Mouse (Mus musculus) lung, postnatal 10 days (tissue): Measurements from ENCODE around the gene Ebi3.
A peak's percentile ranks its signal among the peaks of the same experiment; 100 is the strongest.

Experiments used
- DNase-seq: peaks from one replicate; pipeline ENCODE4 v3.0.0; 2021

The Ebi3 gene

GRCm38 (mm10) chr17:55958918-55959728 lies 6.7 kb downstream of the Ebi3 start, which contains the start of gene Yju2:
Yju2 (plus strand) TSS chr17:55959099.
- peak; percentile 96 for DNase-seq

DNA sequence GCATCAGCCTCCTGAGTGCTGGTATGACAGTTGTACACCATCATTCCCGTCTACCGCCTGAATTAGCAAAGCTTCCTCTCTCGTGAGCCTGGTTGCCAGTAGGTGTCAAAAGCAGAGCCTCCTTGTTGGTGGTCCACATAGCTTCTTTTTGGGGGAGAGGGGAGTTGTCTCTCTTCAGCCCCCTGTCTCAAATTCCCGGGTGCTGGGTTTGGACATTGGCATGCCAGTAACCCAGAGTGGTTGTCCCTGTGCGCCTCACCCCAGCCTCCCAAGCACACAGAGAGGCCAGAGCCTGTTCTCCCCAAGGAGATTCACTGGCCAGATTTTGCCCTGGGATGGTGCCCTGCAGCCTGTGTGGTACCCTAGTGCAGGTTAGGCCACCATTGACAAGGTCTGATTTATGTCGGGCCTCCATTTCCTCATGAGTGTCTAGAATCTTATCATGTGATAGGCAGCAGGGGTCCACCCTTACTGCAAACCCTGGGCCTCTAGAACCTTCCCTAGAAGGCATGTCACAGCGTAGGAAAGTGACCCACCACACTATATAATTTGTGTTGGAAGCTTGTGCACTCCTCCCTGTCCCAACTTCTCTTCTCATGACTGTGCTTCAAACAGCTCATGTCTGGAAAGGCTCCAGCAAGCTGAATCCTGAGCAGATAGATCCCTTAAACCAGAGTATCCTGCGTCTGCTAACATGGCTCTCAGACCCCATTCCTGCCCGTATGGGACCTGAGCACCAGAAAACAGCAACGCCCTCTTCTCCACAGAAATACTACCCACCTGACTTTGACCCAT lies 7.7 kb downstream of the Ebi3 start:
- peak; percentile 3 for DNase-seq

- no peak for DNase-seq
Observed at GRCm38 (mm10) chr17:55960791-55961190, 8.4 kb downstream of the Ebi3 start.

GRCm38 (mm10) chr17:55961631-55962030 lies 9.2 kb downstream of the Ebi3 start:
- DNase-seq = no peak

DNA sequence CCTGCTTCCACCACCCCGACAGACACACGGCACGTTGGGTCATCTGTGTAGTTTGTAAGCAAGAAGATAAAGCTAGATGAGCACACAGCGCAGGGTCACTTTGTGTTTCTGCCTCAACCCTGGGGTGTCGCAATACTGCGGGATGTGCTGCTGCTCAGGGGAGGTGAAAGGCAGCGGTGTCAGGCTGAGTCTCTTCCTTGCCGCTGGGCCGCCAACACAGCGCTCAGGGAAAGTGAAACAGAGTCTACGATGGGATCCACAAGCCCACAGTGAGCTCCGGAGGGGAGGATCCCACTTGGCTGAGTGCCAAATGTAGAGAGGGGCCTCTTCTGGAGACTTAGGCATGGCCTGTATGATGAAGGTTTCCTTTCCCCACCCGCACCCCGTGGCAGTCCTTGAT lies 10.7 kb downstream of the Ebi3 start:
- DNase-seq = no peak

DNA sequence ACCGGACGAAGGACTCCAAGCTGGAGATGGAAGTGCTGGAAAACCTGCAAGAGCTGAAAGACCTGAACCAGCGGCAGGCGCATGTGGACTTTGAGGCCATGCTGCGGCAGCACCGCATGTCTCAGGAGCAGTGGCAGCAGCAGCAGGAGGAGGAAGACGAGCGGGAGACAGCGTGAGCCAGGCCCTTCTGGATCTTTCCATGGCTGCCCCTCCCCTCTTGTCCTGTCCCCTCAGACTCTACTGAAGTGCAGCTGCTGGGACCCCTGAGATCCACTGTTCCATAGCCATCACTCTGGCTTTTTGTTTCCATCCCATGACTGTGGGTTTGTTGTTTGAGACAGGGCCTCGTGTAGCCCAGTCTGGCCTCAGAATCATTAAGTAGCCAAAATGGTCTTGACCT lies 12.1 kb downstream of the Ebi3 start:
- DNase-seq = no peak

DNA sequence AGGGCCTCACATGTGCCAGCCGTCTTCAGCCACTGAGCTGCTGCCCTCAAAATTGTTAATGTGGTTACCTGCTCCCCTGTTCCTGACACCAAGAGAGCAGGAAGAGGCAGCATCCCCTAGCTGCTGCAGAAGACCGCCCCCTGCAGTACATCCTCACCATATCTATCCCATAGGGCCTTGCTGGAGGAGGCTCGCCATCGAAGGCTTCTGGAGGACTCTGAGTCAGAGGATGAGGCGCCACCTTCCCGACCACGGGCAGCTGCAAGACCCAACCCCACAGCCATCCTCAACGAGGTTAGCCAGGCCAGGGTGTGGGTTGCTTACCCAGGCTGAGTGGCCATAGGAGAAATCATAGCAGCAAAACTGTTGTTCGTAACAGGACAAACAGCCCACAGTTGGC lies 12.6 kb downstream of the Ebi3 start:
- no peak for DNase-seq

DNA sequence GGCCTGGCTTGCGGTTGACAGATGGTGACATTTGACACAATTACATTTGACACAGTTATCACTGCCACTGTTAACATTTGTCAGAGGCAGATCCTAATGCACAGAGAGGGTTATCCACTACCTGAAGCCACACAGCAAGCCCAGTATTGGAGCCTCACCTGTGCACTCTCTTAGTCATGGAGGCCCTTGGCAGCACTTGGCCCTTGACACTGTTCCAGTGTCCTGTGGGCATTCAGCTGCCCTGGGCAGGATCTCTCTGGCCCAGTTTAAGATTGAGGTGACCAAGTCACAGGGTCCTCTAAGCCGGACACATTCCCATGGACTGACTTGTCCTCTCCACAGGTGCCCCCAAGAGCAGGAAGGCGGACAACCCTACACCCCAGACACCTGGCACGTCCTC lies 14.7 kb downstream of the Ebi3 start:
- DNase-seq = no peak

DNA sequence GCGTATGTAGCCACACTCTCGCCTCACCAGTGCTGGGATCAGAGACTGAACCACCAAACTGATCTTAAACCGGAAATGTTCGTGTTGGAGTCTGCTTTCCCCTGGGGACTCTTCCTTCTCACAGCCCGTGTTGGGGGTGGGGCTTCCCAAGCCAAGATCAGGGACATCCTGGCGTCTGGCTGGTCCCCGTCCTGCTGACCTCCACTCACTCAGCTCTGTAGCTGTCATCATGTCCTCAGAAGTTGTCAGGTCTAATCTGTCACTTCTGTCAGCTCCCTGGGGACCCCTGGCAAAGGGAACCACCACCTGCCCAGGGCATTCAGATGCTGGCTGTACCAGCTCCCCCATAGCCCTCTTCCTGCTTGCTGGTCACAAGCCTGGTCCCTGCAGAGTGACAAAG lies 15.8 kb downstream of the Ebi3 start:
- DNase-seq = peak; percentile 55

DNA sequence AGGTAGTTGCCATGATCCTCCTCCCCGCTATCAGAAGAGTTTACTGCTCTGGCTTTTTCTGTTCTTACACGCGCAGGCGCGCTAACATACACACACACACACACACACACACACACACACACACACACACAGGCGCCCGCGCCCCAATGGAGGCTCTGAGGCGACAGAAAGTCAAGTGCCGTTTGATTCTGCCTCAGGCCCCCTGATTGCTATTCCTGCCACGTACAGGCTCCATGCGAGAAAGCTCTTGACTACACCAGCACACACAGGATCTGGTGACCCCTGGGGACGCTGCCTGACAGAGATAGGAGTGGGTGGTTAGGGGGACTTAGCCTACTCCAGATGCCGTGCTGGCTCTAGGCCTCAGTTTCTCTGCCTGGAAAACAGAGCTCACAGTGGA lies 17.1 kb downstream of the Ebi3 start:
- DNase-seq = no peak

- DNase-seq = peak; percentile 61
Observed at GRCm38 (mm10) chr17:55969966-55970891, 17.8 kb downstream of the Ebi3 start, which contains the start of gene Shd. Shd (plus strand) TSS chr17:55970467.

- DNase-seq = no peak
Observed at GRCm38 (mm10) chr17:55971453-55971852, 19.0 kb downstream of the Ebi3 start.

- peak; percentile 91 for DNase-seq
Observed at GRCm38 (mm10) chr17:55976255-55976862, 23.9 kb downstream of the Ebi3 start.

GRCm38 (mm10) chr17:55977301-55977700 lies 24.9 kb downstream of the Ebi3 start:
- DNase-seq = no peak

DNA sequence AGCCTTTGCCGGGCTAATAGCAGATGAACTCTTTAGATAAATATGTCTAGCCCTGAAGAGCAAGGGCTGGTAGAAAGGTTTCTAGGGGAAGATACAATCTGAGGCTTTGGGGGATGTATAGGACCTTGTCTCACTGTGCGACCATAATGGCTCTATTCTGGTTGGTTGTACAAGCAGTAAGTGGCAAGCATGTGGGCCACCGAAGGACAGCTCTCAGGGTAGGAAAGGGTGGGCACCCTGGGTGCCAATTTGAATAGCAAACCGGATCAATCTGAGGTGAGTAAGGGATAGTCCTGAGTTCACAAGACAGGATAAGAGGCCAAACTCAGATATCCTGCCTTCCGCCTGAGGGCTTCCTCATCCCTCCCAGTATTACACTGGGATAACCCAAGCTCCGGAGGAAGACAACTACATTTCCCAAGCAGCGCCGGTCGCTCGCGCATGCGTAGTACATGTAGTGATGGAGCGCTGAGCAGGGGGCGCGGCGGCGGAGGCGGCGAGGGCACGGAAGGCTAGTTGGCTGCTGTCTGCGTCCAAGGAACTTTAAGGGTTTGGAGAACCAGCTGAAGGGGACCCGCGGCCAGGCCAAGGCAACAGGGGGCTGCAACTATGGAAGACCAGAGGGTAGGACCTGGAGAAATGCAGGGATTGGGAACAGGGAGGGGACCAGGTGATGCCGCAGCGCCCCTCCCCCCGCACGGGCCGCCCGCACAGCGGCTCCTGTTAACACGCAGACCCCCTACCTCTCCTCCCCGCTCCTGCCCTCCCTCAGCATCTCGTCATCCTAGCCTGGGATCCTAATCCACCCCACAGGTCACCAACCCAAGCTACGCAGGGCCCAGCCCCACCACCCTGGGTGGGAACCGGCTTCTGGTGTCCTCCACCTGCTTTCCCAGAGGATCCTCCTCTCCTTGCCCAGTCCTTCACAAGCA lies 33.9 kb downstream of the Ebi3 start, which contains the start of gene Fsd1:
Gene Fsd1, plus strand, starts transcription at position 480 of the 932 bp plus-strand sequence.
- peak; percentile 66 for DNase-seq

DNA sequence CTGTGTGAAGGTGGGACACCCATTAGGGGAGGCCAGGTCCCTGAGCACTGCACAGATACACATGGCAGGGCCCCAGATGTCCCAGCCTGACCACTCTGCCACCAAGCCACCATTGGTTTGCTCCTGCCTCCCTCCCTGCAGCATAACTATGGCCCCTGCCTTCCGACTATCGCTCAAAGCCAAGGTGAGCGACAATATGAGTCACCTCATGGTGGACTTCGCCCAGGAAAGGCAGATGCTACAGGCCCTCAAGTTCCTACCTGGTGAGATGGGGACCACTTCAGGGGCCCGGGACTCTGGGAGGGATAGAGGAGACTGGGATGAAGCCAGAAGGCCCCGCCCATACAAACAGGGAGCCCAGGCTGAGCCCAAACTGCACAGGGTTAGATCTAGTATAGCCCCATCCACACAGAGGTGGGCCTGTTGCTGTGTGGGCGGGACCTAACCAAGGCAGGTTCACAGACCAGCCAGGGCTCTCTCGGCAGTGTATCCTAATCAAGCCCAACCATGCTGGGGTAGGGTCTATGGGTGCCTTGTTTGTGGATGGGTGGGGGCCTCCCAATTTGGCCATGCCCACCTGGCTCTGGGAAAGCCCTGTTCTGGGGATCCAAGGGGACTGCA lies 37.9 kb downstream of the Ebi3 start:
- no peak for DNase-seq

- DNase-seq = no peak
Observed at GRCm38 (mm10) chr17:55996007-55996406, 43.6 kb downstream of the Ebi3 start.

DNA sequence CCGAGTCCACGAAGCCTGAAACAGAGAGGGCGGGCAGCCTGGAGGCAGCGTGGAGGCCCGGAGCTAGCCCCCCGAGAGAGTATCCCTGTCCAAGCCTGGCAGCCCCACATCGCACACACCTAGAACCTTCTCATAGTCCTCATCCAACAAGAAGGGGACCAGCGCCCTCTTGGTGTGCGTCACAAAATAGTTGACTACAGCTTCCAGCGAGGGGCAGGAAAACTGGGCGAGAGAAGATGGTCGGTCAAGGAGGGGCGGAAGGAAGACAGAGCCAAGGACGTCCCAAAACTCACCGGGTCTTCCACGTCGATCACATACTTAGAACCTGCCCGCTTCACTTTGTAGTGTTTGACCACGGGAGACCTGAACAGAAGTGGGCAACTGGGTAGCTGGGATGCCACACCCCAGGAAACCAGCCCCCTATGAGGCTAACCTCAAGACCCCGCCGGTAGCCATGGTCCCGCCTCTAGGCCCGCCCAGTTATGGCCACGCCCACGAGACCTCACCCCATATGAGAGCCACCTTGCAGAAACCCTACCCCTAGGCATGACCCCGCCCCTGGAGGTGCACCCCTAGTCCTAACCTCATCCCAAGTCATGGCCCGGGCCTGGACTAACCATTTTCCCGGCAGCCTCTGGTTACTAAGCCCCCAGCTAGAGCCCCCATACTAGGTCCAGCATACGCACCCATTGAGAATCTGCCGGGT lies 47.5 kb downstream of the Ebi3 start:
- no peak for DNase-seq

DNA sequence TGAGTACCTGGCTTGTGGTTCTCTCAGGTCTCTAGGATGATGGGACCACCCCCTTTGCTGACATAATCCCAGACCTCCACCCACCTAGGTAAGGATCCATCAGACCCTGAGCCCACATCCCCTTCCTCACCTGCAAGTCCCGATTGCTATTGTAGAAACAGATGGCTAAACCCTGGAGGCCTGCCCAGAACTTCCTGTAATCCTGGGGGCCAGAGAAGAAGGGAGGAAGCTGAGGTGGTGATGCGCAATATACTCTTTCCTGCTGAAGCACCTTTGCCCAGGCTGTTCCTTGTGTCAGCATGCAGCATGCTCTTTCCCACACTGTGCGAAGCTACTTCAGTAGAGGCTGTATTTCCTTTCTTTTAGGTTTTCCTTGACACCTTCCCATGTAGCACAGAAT lies 50.6 kb downstream of the Ebi3 start:
- DNase-seq = no peak
